9 mouse cellular contexts compared by ENCODE assay signal in genomic region chr6:93543354-93544129, GRCm38 (mm10).
DNase-seq lines count a peak whose midpoint lies in the region; ATAC-seq and TF ChIP-seq lines count a peak whose summit lies in the region.
"Had no signal": no experiment of that assay in that cellular context is flagged by ENCODE, and none has a peak within 500 bp of the region (broad histone marks: within the 10 kb centered on the region; RNA-seq: fewer than 3 reads in every experiment).

No protein-coding gene starts in this region.

- H3K4me3 ChIP-seq in heart, embryonic 12.5 days: no peak overlapping the region
- 0 out of 2 replicates have a peak overlapping the region, but pooled peaks have one; percentile 13 for H3K4me3 ChIP-seq in forebrain, embryonic 16.5 days (replicated peaks; ENCODE audit: low read length)
- no peak overlapping the region for H3K4me3 ChIP-seq in cerebellum, adult 2 months (replicated peaks; ENCODE audit: insufficient read depth, low read depth, low read length)

- no peak overlapping the region for H3K27ac ChIP-seq in heart, embryonic 12.5 days (ENCODE audit: poor library complexity, severe bottlenecking)
- no peak overlapping the region for H3K27ac ChIP-seq in forebrain, embryonic 16.5 days (ENCODE audit: low read length)
- no peak overlapping the region for H3K27ac ChIP-seq in cerebellum, adult 2 months (ENCODE audit: insufficient read depth, low read length)

- intact Hi-C loops in left cerebral cortex, postnatal 36 days (cut with DNase I): loop anchor here (2.0 kb wide), 1 partner anchor 757 kb away; no protein-coding TSS in a partner anchor

- peak; percentile 20 to 41 for DNase-seq in heart, adult 18-20 months
- DNase-seq in Muller cell, postnatal 12 days (ENCODE audit: inconsistent ontology term): peak; percentile 39
- DNase-seq in kidney, postnatal 4 days: peak; percentile 21 to 49
- DNase-seq in cerebellum, adult 2 months: no peak
- DNase-seq in left cerebral cortex, postnatal 36 days (ENCODE audit: low spot score in 2 of 2): no peak
- DNase-seq in right cerebral cortex, postnatal 25 days: no peak

- no peak overlapping the region for H3K4me2 ChIP-seq in heart, embryonic 12.5 days
- peak overlapping the region; percentile 40 for H3K4me2 ChIP-seq in forebrain, embryonic 16.5 days (ENCODE audit: low read length)

- H3K9ac ChIP-seq in heart, embryonic 12.5 days: no peak overlapping the region
- no peak overlapping the region for H3K9ac ChIP-seq in forebrain, embryonic 16.5 days (replicated peaks; ENCODE audit: low read depth, low read length)

- no peak for TF ChIP-seq POLR2A in cerebellum, adult 2 months (IDR thresholded peaks at IDR 0.05; ENCODE audit: borderline replicate concordance, insufficient read depth, low read length)

- no peaks in the 10 kb centered on the region for H3K9me3 ChIP-seq in heart, embryonic 12.5 days (replicated peaks)
- no peaks in the 10 kb centered on the region for H3K9me3 ChIP-seq in forebrain, embryonic 16.5 days (ENCODE audit: control insufficient read depth, low read length)
- H3K9me3 ChIP-seq: G1E had no signal

- no peak for ATAC-seq in heart, embryonic 12.5 days (ENCODE audit: insufficient number of reproducible peaks, low FRiP score)
- no peak for ATAC-seq in forebrain, embryonic 16.5 days

- no peaks in the 10 kb centered on the region for H3K4me1 ChIP-seq in heart, embryonic 12.5 days (replicated peaks)
- H3K4me1 ChIP-seq in forebrain, embryonic 16.5 days (replicated peaks; ENCODE audit: control insufficient read depth, insufficient read depth, low read length): no peaks in the 10 kb centered on the region
- H3K4me1 ChIP-seq in cerebellum, adult 2 months (ENCODE audit: control insufficient read depth, insufficient read depth, low read length): no peaks in the 10 kb centered on the region

- H3K27me3 ChIP-seq in heart, embryonic 12.5 days (replicated peaks): no peaks in the 10 kb centered on the region; the same call in 1 of the 2 replicates
- no peaks in the 10 kb centered on the region for H3K27me3 ChIP-seq in forebrain, embryonic 16.5 days (replicated peaks; ENCODE audit: control insufficient read depth, insufficient read depth, low read length)
- H3K27me3 ChIP-seq in cerebellum, adult 2 months (ENCODE audit: control insufficient read depth, insufficient read depth, low read length): no peaks in the 10 kb centered on the region; the same call in 1 of the 2 replicates

- 65% methylated on average over 15 of the region's 15 CpGs for WGBS in heart, embryonic 12.5 days
- WGBS in forebrain, embryonic 16.5 days: 18% methylated on average over 15 of the region's 15 CpGs
- 69% methylated on average over 15 of the region's 15 CpGs for WGBS in cerebellum, adult 2 months

- no peak for TF ChIP-seq CTCF in cerebellum, adult 2 months (IDR thresholded peaks at IDR 0.05; ENCODE audit: borderline replicate concordance, insufficient read depth, low read depth, low read length)

- no peaks in the 10 kb centered on the region for H3K36me3 ChIP-seq in heart, embryonic 12.5 days
- no peaks in the 10 kb centered on the region for H3K36me3 ChIP-seq in forebrain, embryonic 16.5 days (ENCODE audit: control insufficient read depth, insufficient read depth)
- H3K36me3 ChIP-seq: G1E had no signal

Comparison
In these comparisons a context has a peak if more than half of its experiments do, and no peak if none do; other contexts are left out.
1. DNase-seq: peak in heart, adult 18-20 months (2 of 2), Muller cell, postnatal 12 days (single experiment) and kidney, postnatal 4 days (2 of 2); none in cerebellum, adult 2 months (0 of 2), left cerebral cortex, postnatal 36 days (0 of 2) and right cerebral cortex, postnatal 25 days (single experiment).